Mouse (Mus musculus): ENCODE results near the gene Fndc3b. TPM values are rescaled to one million over a fixed set of nuclear protein-coding genes. Genes with fewer than 3 reads are reported as not detected.
"Not testable (repeated sequence)": the region's sequence is repeated elsewhere in the genome, so short reads cannot be mapped to it uniquely, and the experiment has no call there.

Gene Fndc3b
- total RNA-seq, 2 experiments from 2014 or later, result 18.8 to 29.2 TPM

DNA sequence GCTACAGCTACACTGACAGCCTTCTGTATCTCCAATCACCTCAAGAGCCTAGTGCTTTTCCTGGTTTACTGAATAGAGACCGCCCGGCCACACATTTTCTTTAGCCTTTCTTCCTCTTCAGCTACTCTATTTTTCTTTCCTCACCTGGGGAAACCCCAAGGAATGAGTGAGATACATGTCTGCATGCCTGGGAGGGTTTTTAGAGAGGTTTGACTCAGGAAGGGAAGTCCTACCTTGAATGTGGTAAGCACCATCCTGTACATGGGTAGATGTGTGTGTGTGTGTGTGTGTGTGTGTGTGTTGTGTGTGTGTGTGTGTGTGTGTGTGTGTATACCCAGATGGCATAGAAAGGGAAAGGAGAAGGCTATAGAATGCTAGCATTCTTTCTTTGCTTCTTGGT is 299.8 kb downstream of the Fndc3b start:
- intact Hi-C loops (cut with DNase I), result no loop called here
- DNase-seq (ENCODE audit: low spot score in 2 of 2), result no peak

DNA sequence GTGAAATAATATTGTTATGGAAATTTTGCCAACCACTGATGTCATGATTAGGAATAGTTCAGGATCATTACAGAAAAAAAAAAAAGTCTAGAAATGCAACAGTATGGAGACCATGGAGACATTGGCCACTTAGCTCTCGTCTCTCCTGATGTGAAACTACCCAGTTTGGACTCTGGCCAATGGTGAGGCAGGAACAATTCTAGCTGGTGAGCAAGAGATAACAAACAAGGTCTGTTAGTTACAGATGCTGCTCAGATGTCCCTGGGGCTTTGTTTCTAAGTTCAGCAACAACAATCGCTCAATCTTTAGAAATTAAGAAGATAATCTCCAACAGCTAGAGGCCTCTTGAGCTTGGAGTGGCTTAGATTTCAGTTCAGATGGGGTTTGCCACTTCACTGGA is 302.5 kb downstream of the Fndc3b start:
- intact Hi-C loops (cut with DNase I), result no loop called here

DNA sequence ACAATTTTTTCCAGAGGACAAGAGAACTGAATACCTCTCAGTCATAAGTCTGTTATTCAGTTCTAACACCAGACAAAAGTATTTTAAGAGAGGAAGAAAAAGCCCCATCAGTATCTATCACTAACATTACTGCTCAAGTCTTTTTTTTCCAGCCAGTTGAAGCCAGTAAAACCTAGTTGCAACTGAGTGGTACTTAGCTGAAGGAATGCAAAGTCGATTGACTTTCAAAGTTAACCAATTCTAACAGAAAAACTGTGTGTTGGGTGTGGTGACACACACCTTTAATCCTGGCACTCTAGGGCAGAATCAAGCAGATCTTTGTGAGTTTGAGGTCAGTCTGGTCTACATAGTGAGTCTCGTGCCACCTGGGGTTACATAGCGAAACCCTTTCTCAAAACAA is 304.7 kb downstream of the Fndc3b start:
- intact Hi-C loops (cut with DNase I), result no loop called here
- no peak for DNase-seq (ENCODE audit: low spot score in 2 of 2)

More for the DNA sequence above, 302.5 kb downstream of the Fndc3b start:
- no peak for DNase-seq (ENCODE audit: low spot score in 2 of 2)

DNA sequence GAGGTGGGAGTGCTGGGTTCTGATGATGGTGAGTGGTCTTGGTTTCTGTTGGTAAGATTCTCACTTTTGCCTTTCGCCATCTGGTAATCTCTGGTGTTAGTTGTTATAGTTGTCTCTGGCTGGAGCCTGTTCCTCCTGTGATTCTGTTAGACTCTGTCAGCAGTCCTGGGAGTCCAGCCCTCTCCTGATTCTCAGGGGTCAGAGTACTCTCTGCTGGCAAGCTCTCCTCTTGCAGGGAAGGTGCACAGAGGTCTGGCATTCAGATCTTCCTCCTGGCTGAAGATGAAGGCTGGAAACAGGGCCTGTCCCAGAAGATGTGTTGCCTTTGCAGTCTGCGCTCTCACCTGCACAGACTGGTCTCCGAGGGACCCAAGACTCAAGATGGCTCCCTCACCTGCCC is 310.1 kb downstream of the Fndc3b start:
- intact Hi-C loops (cut with DNase I); DNase-seq (ENCODE audit: low spot score in 2 of 2): not testable (repeated sequence)

DNA sequence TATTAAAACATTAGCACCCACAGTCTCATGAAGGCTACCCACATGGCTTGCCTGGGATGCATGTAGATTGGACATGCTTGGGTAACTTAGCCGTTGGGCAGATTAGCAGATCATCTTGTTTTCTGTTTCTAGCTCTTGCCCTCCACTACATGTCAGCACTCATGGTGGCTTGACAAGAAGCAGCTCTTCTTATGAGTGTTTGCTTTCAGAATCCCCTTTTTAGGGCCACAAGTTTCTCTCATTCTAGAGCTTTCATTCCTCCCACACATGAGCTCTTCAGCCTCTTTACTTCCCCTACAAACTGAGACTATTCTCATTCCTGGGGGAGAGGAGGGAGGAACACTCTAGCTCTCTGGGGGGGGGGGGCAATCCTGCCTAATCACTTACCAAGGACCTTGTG is 321.2 kb downstream of the Fndc3b start:
- no peak for DNase-seq (ENCODE audit: low spot score in 2 of 2)
- intact Hi-C loops (cut with DNase I), result no loop called here

DNA sequence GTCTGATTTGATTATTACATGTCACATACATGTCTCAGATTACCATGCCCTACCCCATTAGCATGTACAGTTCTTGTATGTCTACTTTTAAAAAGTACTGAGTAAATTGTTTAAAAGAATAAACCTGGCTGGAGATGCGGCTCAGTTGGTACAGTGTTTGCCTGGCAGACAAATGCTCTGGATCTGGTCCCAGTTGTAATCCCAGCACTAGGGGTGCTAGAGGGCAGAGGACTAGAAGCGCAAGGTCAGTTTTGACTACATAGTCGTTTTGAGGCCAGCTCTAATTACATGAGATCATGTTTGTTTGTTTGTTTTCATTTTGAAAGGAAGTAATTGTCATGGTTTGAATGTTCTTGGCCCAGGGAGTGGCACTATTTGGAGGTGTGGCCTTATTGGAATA is 326.3 kb downstream of the Fndc3b start:
- intact Hi-C loops (cut with DNase I), result no loop called here
- DNase-seq (ENCODE audit: low spot score in 2 of 2), result no peak

DNA sequence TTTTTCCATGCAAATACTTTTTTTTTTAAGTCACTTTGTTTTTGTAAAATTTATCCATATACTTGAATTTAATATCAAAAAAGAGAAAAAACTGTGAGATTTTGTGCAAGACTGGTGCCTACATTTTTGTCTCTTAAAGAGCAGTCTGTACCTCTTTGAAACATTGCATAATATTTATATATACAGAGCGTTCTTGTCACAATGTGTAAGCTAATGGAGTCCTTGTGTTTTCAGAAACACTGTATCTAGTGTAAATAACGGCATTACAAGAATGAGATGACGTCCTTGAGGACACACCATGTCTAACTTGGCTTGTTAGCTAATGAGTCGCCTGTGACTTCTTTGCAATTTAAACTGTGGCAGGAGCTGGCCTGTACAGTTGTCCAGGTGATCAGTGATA is 333.2 kb downstream of the Fndc3b start:
- intact Hi-C loops (cut with DNase I), result no loop called here
- DNase-seq (ENCODE audit: low spot score in 2 of 2), result no peak

DNA sequence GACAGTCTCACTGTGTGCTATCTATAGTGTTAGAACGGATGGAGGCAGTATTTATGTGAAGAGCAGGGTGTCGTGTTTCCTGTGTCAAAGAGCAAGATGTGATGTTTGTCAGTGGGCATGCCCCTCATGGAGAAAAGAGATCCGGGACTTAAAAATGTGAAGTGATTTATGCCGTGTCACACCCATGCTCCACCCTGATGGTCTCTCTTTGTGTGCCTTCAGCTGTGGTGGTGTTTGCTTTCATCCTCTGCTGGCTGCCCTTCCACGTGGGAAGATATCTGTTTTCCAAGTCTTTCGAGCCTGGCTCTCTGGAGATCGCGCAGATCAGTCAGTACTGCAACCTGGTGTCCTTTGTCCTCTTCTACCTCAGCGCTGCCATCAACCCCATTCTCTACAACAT is 336.7 kb downstream of the Fndc3b start:
- no peak for DNase-seq (ENCODE audit: low spot score in 2 of 2)
- intact Hi-C loops (cut with DNase I), result no loop called here

DNA sequence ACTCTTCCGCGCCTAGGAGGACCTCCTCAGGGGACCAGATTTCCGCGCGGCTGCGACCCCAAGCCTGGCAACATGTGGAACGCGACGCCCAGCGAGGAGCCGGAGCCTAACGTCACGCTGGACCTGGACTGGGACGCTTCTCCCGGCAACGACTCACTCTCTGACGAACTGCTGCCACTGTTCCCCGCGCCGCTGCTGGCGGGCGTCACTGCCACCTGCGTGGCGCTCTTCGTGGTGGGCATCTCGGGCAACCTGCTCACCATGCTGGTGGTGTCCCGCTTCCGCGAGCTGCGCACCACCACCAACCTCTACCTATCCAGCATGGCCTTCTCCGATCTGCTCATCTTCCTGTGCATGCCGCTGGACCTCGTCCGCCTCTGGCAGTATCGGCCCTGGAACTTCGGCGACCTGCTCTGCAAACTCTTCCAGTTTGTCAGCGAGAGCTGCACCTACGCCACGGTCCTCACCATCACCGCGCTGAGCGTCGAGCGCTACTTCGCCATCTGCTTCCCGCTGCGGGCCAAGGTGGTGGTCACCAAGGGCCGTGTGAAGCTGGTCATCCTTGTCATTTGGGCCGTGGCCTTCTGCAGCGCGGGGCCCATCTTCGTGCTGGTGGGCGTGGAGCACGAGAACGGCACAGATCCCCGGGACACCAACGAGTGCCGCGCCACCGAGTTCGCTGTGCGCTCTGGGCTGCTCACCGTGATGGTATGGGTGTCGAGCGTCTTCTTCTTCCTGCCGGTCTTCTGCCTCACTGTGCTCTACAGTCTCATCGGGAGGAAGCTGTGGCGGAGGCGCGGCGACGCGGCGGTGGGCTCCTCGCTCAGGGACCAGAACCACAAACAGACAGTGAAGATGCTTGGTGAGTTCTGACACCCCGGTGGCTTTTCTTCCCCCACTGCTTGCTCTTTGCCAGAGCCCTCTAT is 339.1 kb downstream of the Fndc3b start:
- peak in 1 of 2 experiments; percentile 14 for DNase-seq (ENCODE audit: low spot score in 2 of 2)
- intact Hi-C loops (cut with DNase I), result no loop called here

DNA sequence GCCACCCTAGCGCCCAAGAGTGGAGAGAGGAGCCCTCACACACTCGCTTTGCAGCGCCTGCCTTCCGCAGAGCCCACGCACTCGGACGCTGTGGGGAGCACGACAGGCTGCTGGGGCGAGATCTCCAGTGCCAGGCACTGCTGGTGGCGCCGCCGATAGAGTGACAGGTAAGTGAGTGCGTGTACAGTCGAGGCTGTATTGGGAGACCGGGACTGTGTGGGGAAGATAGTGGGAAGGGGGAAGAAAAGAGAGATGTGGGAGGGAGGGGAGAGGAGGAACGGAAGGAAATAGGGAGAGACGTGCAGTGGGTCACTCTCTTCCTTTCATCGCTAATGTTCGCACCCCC is 339.9 kb downstream of the Fndc3b start, which contains the start of gene Ghsr:
Ghsr (plus strand) TSS at position 76 of the 346 bp plus-strand sequence.
- intact Hi-C loops (cut with DNase I), result no loop called here
- no peak for DNase-seq (ENCODE audit: low spot score in 2 of 2)

DNA sequence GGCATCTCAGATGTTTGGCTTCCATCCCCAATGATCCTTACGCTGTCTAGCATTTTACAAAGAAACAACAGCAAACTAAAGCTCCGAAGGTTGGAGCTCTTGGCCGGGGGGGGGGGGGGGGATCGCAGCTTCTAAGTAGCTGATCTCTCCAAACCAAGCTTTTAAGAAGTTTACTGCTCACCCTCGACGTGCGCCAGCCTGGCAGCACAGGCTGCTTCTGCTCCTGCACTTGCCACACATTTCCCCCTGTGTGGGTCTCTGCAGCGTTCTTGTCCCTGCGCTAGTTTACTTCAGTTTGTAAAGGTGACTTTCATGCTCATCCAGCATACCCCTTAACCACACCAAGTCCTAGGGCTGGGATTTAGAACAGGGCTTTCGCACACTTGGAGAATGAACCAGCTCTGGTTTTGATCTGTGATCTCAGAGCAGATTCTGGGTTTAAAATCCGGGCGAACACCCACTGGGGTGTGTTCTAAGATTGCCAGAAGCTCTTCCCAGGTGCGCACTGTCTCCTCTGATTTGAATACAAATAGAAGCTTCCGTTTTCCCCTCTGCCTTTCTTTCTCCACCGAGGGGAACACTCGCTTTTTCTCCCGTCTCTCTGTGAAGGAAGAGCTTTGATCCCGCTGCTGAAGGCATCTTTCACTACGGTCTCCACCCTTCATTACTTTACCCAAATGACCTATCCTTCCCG is 340.4 kb downstream of the Fndc3b start:
- no peak for DNase-seq (ENCODE audit: low spot score in 2 of 2)
- intact Hi-C loops (cut with DNase I), result no loop called here

DNA sequence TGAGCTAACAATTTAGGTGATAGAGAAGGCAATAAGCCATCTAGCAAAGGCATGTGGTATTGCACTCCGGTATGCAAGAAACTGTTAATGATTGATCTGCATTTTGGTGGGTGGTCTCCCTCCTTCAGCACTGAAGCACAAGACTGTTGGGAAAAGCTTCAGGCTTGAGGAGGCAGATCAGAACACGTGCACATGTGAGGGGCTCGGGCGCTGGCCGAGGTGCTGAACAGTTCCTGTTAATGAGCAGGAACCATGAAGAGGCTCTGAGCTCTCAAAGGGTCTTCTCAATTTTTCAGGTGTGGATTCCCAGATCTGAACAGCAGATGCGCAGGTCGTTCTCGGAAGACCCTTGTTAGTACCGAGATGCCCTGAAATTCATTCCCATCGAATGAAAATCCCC is 341.0 kb downstream of the Fndc3b start:
- DNase-seq (ENCODE audit: low spot score in 2 of 2), result no peak
- intact Hi-C loops (cut with DNase I), result no loop called here

Small RNAs within 50 kb of the gene (microRNA-seq; reads per million reads assigned to microRNA genes)
- gene Mir3092, result not detected

Other genes starting within 250 kb of the Fndc3b start
- under 1 TPM in 1 of 2 experiments, not detected in 1; 0.79 TPM for gene Tmem212, start 185.1 kb upstream of the Fndc3b start, total RNA-seq (2021)
- gene Pld1, start 227.4 kb upstream of the Fndc3b start, total RNA-seq (2021), result 10 to 100 TPM in 1 of 2 experiments, 1 to 10 TPM in 1; 6.9 to 13.7 TPM